Mouse (Mus musculus) lung, adult 2 months (tissue): ENCODE measurements around the gene Tango2.

Source experiments
- CTCF ChIP-seq: fragments of 200-500 bp; IDR thresholded peaks from 2 replicates; pipeline ENCODE4 v1.5.1; 2011; ENCODE audit warnings: mild to moderate bottlenecking, low read length, control low read depth; ENCODE audit not compliant: insufficient read depth
- POLR2A ChIP-seq: fragments of 200-500 bp; IDR thresholded peaks from 2 replicates; pipeline ENCODE4 v1.6.1; 2011; ENCODE audit warnings: low read depth, mild to moderate bottlenecking, control low read depth, low read length, borderline replicate concordance; ENCODE audit errors: extremely low read depth

- TF ChIP-seq POLR2A: no peak
- no peak for TF ChIP-seq CTCF
Observed at GRCm38 (mm10) chr16:18349761-18350325, 1.9 kb upstream of the Tango2 start.
